8 mouse cellular contexts compared by ENCODE assay signal in the genomic region with DNA sequence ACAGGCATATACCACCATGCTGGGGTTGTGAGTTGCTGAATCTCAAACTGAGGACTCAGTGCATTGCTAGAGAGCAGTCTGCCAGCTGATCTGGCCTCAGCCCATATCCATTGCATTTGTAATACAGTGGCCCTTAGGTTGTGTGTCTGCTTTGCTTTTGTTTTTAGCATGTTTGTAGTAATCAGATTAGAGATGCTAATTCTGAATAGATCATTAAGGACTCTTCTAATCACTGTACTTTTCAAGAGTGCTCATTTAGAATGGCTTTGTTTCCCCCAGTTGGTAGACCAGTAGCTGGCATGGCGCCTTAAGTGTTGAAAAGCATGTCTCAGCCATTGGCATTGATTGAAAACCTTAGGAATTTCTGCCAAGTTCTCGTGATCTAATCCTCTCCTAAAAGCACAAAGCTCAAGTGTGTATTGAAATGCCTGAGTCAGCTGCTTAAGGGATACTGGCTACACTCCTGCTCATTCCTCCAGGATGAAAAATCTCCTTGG. TPM values are rescaled to one million over a fixed set of nuclear protein-coding genes. Genes with fewer than 3 reads are reported as not detected.
A peak's percentile ranks its signal among the peaks of the same experiment; 100 is the strongest.
DNase-seq lines count a peak whose midpoint lies in the region; ATAC-seq lines count a peak whose summit lies in the region.

No protein-coding gene starts in this region.

- DNase-seq in adrenal gland, adult (ENCODE audit: inconsistent age in 2 of 2, low spot score in 1 of 2): peak; percentile 29 to 83
- no peak for DNase-seq in adrenal gland, adult 8-10 months
- DNase-seq in left cerebral cortex, adult 9 months (ENCODE audit: low spot score in 2 of 2): peak; percentile 18 to 22
- DNase-seq in left cerebral cortex, adult 8-10 months (ENCODE audit: low spot score in 2 of 2): no peak
- peak; percentile 6 for DNase-seq in gastrocnemius, postnatal 25 days
- no peak for DNase-seq in frontal cortex, postnatal 14 days (ENCODE audit: low spot score in 2 of 2)
- no peak for DNase-seq in embryo, embryonic 11 days

- H3K9me3 ChIP-seq in midbrain, embryonic 15.5 days: no peaks in the 10 kb centered on the region

- peaks cover 10% of the 10 kb centered on the region; the same call in 1 of the 2 replicates for H3K4me1 ChIP-seq in midbrain, embryonic 15.5 days

- H3K27me3 ChIP-seq in midbrain, embryonic 15.5 days (replicated peaks): peaks cover 11% of the 10 kb centered on the region; the same call in 1 of the 2 replicates

- H3K4me2 ChIP-seq in midbrain, embryonic 15.5 days: no peak overlapping the region

- no peak overlapping the region for H3K9ac ChIP-seq in midbrain, embryonic 15.5 days

- peak; percentile 75 for ATAC-seq in midbrain, embryonic 15.5 days (replicated peaks)

- H3K36me3 ChIP-seq in midbrain, embryonic 15.5 days (replicated peaks): no peaks in the 10 kb centered on the region

- H3K27ac ChIP-seq in midbrain, embryonic 15.5 days: no peak overlapping the region

- H3K4me3 ChIP-seq in midbrain, embryonic 15.5 days: no peak overlapping the region

- 18% methylated on average over 2 of the region's 2 CpGs for WGBS in midbrain, embryonic 15.5 days

RNA-seq across cellular contexts. Expression of a gene that starts 43.3 kb away (rescaled TPM):
- total RNA-seq in adrenal gland, adult 8-10 months (2022): 10 to 100 TPM; 36.2 to 42.9 (median 38.8) TPM
- 10 to 100 TPM; 17.4 to 18.9 (median 18.9) TPM for total RNA-seq in left cerebral cortex, adult 8-10 months (2022)
- 1 to 10 TPM; 6.1 to 6.9 TPM for total RNA-seq in gastrocnemius, postnatal 25 days (2021)
- 5.2 and 5.8 TPM in 2 replicates for polyA plus RNA-seq in midbrain, embryonic 15.5 days (2015; fragmentation: Nextera tagmentation; extraction: Ambion mirVana)

RNA-seq across cellular contexts. Expression of a gene that starts 52.2 kb away (rescaled TPM):
- total RNA-seq in adrenal gland, adult 8-10 months (2022): 100 to 1,000 TPM in 3 of 4 experiments, 10 to 100 TPM in 1; 98.3 to 108 (median 103) TPM
- total RNA-seq in left cerebral cortex, adult 8-10 months (2022): 100 to 1,000 TPM; 115 to 126 (median 119) TPM
- 10 to 100 TPM; 53.1 to 56.2 TPM for total RNA-seq in gastrocnemius, postnatal 25 days (2021)
- 147 and 151 TPM in 2 replicates for polyA plus RNA-seq in midbrain, embryonic 15.5 days (2015; fragmentation: Nextera tagmentation; extraction: Ambion mirVana)

Comparison
In these comparisons a context has a peak if more than half of its experiments do, and no peak if none do; other contexts are left out.
1. DNase-seq: peak in adrenal gland, adult (2 of 2), left cerebral cortex, adult 9 months (2 of 2) and gastrocnemius, postnatal 25 days (single experiment); none in adrenal gland, adult 8-10 months (single experiment), left cerebral cortex, adult 8-10 months (0 of 2), frontal cortex, postnatal 14 days (0 of 2) and embryo, embryonic 11 days (single experiment).